Mouse (Mus musculus): ENCODE results near the gene Usp36.

GRCm38 (mm10) chr11:118254159-118254951, 35.7 kb downstream of the Usp36 start:
- no peak for TF ChIP-seq CTCF (IDR thresholded peaks at IDR 0.05; ENCODE audit: borderline replicate concordance, insufficient read depth, low read length)
- no peak for TF ChIP-seq POLR2A (IDR thresholded peaks at IDR 0.05; ENCODE audit: low read depth, low read length)
